Comparison of ENCODE assay signal across 33 mouse cellular contexts in the genomic region with DNA sequence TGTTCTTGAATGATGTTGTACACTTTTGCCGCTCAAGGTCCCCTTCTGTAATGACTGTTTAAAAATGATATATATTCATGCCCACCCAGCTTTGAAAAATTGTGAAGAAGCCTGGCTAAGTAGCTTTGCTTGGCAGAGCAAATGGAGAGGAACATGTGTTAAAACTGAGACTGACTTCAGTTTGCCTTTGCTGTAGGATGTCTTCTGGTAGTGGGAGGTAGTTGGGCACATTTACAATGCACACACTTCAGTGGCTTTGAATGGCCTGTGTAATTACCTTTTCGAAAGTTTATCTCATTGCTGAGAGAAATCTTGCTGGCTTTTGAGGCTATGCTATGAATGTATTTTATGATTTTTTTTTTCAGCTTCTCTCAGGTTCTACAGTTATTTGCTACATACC.
"Had no signal": no experiment of that assay in that cellular context is flagged by ENCODE, and none has a peak within 500 bp of the region (broad histone marks: within the 10 kb centered on the region; RNA-seq: fewer than 3 reads in every experiment).

No protein-coding gene starts in this region.

- H3K27me3 ChIP-seq: heart, embryonic 12.5 days; heart, embryonic 13.5 days; heart, embryonic 15.5 days; hindbrain, embryonic 12.5 days; hindbrain, embryonic 13.5 days; hindbrain, embryonic 15.5 days; intestine, embryonic 15.5 days; kidney, embryonic 15.5 days had no signal

- H3K4me2 ChIP-seq: heart, embryonic 11.5 days; heart, embryonic 12.5 days; heart, embryonic 13.5 days; heart, embryonic 15.5 days; hindbrain, embryonic 12.5 days; hindbrain, embryonic 13.5 days; hindbrain, embryonic 14.5 days; hindbrain, embryonic 15.5 days; intestine, embryonic 15.5 days; kidney, embryonic 15.5 days had no signal

- H3K9me3 ChIP-seq: heart, embryonic 12.5 days; heart, embryonic 13.5 days; heart, embryonic 15.5 days; hindbrain, embryonic 10.5 days; hindbrain, embryonic 12.5 days; hindbrain, embryonic 13.5 days; hindbrain, embryonic 15.5 days; intestine, embryonic 15.5 days; kidney, embryonic 15.5 days had no signal

- H3K36me3 ChIP-seq: heart, embryonic 12.5 days; heart, embryonic 13.5 days; heart, embryonic 15.5 days; hindbrain, embryonic 10.5 days; hindbrain, embryonic 12.5 days; hindbrain, embryonic 13.5 days; hindbrain, embryonic 15.5 days; intestine, embryonic 15.5 days; kidney, embryonic 15.5 days had no signal

- DNase-seq: heart, postnatal 10 days; heart, postnatal 14 days; heart, postnatal 36 days; heart, postnatal 4 days; kidney, adult 11 months; kidney, adult 2 months; kidney, adult 8-10 months; kidney, adult 9 months; kidney, postnatal 10 days; kidney, postnatal 14 days; kidney, postnatal 25 days; kidney, postnatal 36 days; kidney, postnatal 4 days; layer of hippocampus, adult 9-11 months; layer of hippocampus, postnatal 36 days had no signal

- ATAC-seq: hindbrain, embryonic 16.5 days; hindbrain, postnatal 0 days; inflammation-experienced regulatory T-cells, adult 6 months; intestine, embryonic 15.5 days; intestine, embryonic 16.5 days; intestine, postnatal 0 days had no signal

- H3K4me1 ChIP-seq: heart, embryonic 12.5 days; heart, embryonic 13.5 days; heart, embryonic 15.5 days; hindbrain, embryonic 10.5 days; hindbrain, embryonic 12.5 days; hindbrain, embryonic 13.5 days; hindbrain, embryonic 15.5 days; intestine, embryonic 15.5 days had no signal

- H3K4me3 ChIP-seq: heart, embryonic 12.5 days; heart, embryonic 13.5 days; heart, embryonic 15.5 days; hindbrain, embryonic 10.5 days; hindbrain, embryonic 12.5 days; hindbrain, embryonic 13.5 days; hindbrain, embryonic 15.5 days; intestine, embryonic 15.5 days; kidney, embryonic 15.5 days; layer of hippocampus, adult 2 months; left cerebral cortex, adult 2 months had no signal

- H3K9ac ChIP-seq: heart, embryonic 12.5 days; heart, embryonic 13.5 days; heart, embryonic 15.5 days; hindbrain, embryonic 12.5 days; hindbrain, embryonic 13.5 days; hindbrain, embryonic 14.5 days; hindbrain, embryonic 15.5 days; intestine, embryonic 15.5 days; kidney, embryonic 15.5 days had no signal

- H3K27ac ChIP-seq: heart, embryonic 13.5 days; heart, embryonic 15.5 days; hindbrain, embryonic 10.5 days; hindbrain, embryonic 12.5 days; hindbrain, embryonic 13.5 days; hindbrain, embryonic 14.5 days; hindbrain, embryonic 15.5 days; hindbrain, postnatal 0 days; intestine, embryonic 15.5 days; kidney, embryonic 15.5 days; layer of hippocampus, adult 2 months; left cerebral cortex, adult 2 months had no signal
